Mouse (Mus musculus) lung, adult 2 months (tissue): ENCODE measurements around the gene 4933411K16Rik. TPM values are rescaled to one million over a fixed set of nuclear protein-coding genes. Genes with fewer than 3 reads are reported as not detected.

Experiments used
- DNase-seq: peaks from one replicate; pipeline ENCODE4 v3.0.0; 2022
- H3K4me1 ChIP-seq: fragments of 200-500 bp; 2 replicates; pipeline ENCODE4 v1.6.1; 2011; ENCODE audit warnings: low read length; ENCODE audit not compliant: control insufficient read depth, insufficient read depth
- H3K4me3 ChIP-seq: fragments of 200-500 bp; replicated peaks from 2 replicates; pipeline ENCODE3; 2011; ENCODE audit warnings: low read depth, mild to moderate bottlenecking, control low read depth, low read length; ENCODE audit errors: extremely low read depth
- CTCF ChIP-seq: fragments of 200-500 bp; IDR thresholded peaks from 2 replicates; pipeline ENCODE4 v1.5.1; 2011; ENCODE audit warnings: mild to moderate bottlenecking, low read length, control low read depth; ENCODE audit not compliant: insufficient read depth
- POLR2A ChIP-seq: fragments of 200-500 bp; IDR thresholded peaks from 2 replicates; pipeline ENCODE4 v1.6.1; 2011; ENCODE audit warnings: low read depth, mild to moderate bottlenecking, control low read depth, low read length, borderline replicate concordance; ENCODE audit errors: extremely low read depth
- WGBS: fragments of 180-500 bp; shearing (Covaris S2); methylation state at CpG from one replicate; pipeline ENCODE4 v1.1.7; 2018; 5-methylcytosine and 5-hydroxymethylcytosine counted together
- polyA plus RNA-seq: library from polyadenylated mRNA; depleted of rRNA; stranded (reverse); fragments of >200 nt; gene quantifications from 2 replicates; pipeline ENCODE4 v1.2.3, GENCODE M21; 2012

The 4933411K16Rik gene
- polyA plus RNA-seq, 1 experiment: 1.4 TPM

- 72% methylated on average over 5 of the region's 5 CpGs for whole genome bisulfite sequencing
- no peak for DNase-seq
- no peak for TF ChIP-seq CTCF
- no peak for TF ChIP-seq POLR2A
- Histone ChIP-seq H3K4me1 (peaks cover 23% of the 10 kb centered on the region), H3K4me3 (no peak overlapping the region)
Measured at GRCm38 (mm10) chr19:42016840-42017239, 35.2 kb upstream of the 4933411K16Rik start.

DNA sequence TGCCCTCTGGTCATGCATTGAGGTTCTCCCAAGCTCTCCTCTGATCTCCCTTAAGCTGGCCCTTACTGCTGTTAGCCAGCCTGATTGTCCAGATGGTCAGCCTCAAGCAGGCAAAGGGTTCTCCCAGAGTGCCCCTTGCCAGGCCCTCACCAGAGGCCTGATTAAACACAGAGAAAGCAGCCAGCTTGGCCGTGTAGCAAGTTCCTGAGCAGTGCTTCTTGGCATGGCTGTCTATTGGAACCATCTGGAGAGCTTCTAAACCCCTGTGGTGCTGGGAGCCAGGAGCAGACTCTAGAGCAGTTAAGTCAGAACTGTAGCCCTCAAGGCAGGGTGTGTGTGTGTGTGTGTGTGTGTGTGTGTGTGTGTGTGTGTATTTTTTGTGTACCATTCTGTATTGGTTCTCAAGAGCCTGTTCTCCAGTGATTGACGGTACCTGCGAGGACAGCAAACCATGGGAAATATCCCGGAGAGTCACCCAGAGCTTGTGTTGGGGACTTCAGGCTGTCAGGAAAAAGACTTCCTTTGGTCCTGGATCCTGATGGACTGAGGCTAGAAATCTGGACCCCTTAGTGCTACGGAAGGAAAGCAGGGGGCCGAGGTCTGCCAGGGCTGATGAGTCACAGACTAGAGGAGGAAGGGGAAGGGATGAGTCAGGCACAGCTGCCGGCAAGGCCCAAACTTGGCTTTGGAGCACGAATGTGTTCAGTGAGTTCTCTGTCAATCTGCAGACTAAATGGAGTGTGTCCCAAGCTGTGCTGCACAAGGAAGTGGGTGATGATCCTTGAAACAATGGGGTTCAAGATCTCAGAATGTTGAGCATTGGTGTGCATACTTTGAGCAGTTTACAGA lies 34.4 kb upstream of the 4933411K16Rik start:
- peak; percentile 34 for DNase-seq
- TF ChIP-seq POLR2A (no peak), CTCF (no peak)
- 26% methylated on average over 8 of the region's 8 CpGs for WGBS
- H3K4me1 ChIP-seq: peaks cover 23% of the 10 kb centered on the region
- no peak overlapping the region for H3K4me3 ChIP-seq

DNA sequence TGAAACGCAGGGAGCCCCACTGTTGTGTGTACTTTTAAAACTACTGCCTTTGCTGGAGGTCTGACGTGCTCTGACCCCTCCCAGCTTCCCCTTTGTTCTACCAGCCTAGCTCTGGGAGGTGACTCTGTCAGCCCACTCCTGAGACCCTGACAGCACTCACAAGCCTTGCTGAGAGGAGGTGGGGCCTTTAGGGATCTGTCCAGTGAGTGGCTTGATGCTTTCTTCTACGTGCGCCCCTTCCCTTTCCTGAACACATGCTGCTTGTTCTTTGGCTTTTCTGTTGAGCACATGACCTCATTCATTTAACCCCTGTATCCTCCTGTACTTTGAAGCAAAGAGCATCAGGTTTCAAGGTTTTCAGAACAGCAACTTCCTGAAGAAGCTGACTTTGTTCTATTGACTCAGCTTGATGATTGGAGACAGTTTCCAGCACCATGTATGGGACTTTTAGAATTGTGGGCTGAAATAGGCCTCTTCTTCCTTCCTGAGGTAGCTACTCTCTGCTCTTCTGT lies 33.0 kb upstream of the 4933411K16Rik start:
- H3K4me3 ChIP-seq: no peak overlapping the region
- no peak for DNase-seq
- 47% methylated on average over 4 of the region's 4 CpGs for WGBS

GRCm38 (mm10) chr19:42021681-42022541 lies 30.1 kb upstream of the 4933411K16Rik start:
- WGBS: 66% methylated on average over 10 of the region's 10 CpGs
- DNase-seq: no peak
- H3K4me1 ChIP-seq: peaks cover 23% of the 10 kb centered on the region
- no peak overlapping the region for H3K4me3 ChIP-seq
- TF ChIP-seq CTCF (no peak), POLR2A (no peak)

More for the DNA sequence above, 33.0 kb upstream of the 4933411K16Rik start:
- TF ChIP-seq CTCF: no peak
- TF ChIP-seq POLR2A: no peak
- peaks cover 23% of the 10 kb centered on the region for H3K4me1 ChIP-seq

- DNase-seq: no peak
- Histone ChIP-seq H3K4me3 (no peak overlapping the region), H3K4me1 (peaks cover 18% of the 10 kb centered on the region)
- TF ChIP-seq CTCF (no peak), POLR2A (no peak)
- WGBS: 71% methylated on average over 2 of the region's 2 CpGs
Measured at GRCm38 (mm10) chr19:42022542-42022848, 29.6 kb upstream of the 4933411K16Rik start.

GRCm38 (mm10) chr19:42026158-42026557 lies 25.9 kb upstream of the 4933411K16Rik start:
- no peak overlapping the region for H3K4me3 ChIP-seq
- 1% methylated on average over 5 of the region's 5 CpGs for WGBS
- no peaks in the 10 kb centered on the region for H3K4me1 ChIP-seq
- peak; percentile 96 for TF ChIP-seq CTCF
- no peak for TF ChIP-seq POLR2A
- peak; percentile 82 for DNase-seq

GRCm38 (mm10) chr19:42031112-42031511 lies 20.9 kb upstream of the 4933411K16Rik start:
- no peak for DNase-seq
- 84% methylated on average over 5 of the region's 5 CpGs for WGBS
- Histone ChIP-seq H3K4me1 (0 out of 2 replicates have a peak, but pooled peaks cover 2% of the 10 kb centered on the region), H3K4me3 (no peak overlapping the region)
- TF ChIP-seq CTCF (no peak), POLR2A (no peak)

- no peak overlapping the region for H3K4me3 ChIP-seq
- 0 out of 2 replicates have a peak, but pooled peaks cover 2% of the 10 kb centered on the region for H3K4me1 ChIP-seq
- DNase-seq: no peak
- TF ChIP-seq POLR2A (no peak), CTCF (no peak)
- 87% methylated on average over 14 of the region's 14 CpGs for WGBS
Measured at GRCm38 (mm10) chr19:42033611-42034010, 18.4 kb upstream of the 4933411K16Rik start.

GRCm38 (mm10) chr19:42034146-42034775 lies 17.8 kb upstream of the 4933411K16Rik start:
- H3K4me1 ChIP-seq: 0 out of 2 replicates have a peak, but pooled peaks cover 2% of the 10 kb centered on the region
- DNase-seq: no peak
- no peak overlapping the region for H3K4me3 ChIP-seq
- no peak for TF ChIP-seq POLR2A
- TF ChIP-seq CTCF: no peak
- WGBS: 64% methylated on average over 9 of the region's 9 CpGs
